Mouse (Mus musculus) embryonic fibroblast, embryonic 13.5 days (primary cell): ENCODE measurements at regions not wholly inside any gene's neighbourhood (a gene's known extent, or its start where the extent isn't known, plus 50 kb on each side); places are given as distances from the start of the nearest gene placed in this dataset.

ENCODE experiments used
- CTCF ChIP-seq: IDR thresholded peaks from 2 replicates; pipeline ENCODE4 v1.5.1; 2011; ENCODE audit warnings: mild to moderate bottlenecking, control low read depth, low read length, moderate library complexity, borderline replicate concordance; ENCODE audit not compliant: insufficient read depth
- POLR2A ChIP-seq: IDR thresholded peaks from 2 replicates; pipeline ENCODE4 v1.6.1; 2011; ENCODE audit warnings: low read depth, mild to moderate bottlenecking, control low read depth, low read length, moderate library complexity

DNA sequence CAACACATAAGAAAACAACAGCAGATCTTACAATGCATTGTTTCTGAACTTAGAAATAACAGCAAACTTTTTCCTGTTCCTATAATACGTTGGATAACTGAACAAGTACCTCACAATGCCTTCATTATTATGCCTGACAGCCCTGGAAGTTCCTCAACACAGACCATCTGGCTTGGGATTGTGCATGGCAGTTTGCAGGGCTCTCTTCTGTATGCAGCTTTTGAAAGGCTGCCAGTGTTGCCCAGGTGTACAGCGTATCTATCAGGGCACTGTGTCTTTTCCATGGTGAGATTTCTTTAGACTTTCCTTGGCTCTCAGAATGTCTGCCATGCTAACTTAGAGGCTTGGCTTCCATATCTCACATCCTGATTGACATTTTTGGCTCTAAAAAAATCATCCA is 134.0 kb upstream of the Akr1e1 start:
- no peak for TF ChIP-seq CTCF
- TF ChIP-seq POLR2A: no peak
